Mouse (Mus musculus) kidney, adult 2 months (tissue): Measurements from ENCODE around the gene Apopt1.

Experiments used
- CTCF ChIP-seq: fragments of 200-500 bp; conservative IDR thresholded peaks from 2 replicates; pipeline ENCODE4 v1.5.1; 2011; ENCODE audit warnings: low read depth, mild to moderate bottlenecking, control low read depth, low read length, moderate library complexity, mixed read lengths; ENCODE audit not compliant: insufficient read depth, insufficient read length
- POLR2A ChIP-seq: fragments of 200-500 bp; IDR thresholded peaks from one replicate; pipeline ENCODE4 v1.6.1; 2011; ENCODE audit warnings: low read depth, low read length, control low read depth

DNA sequence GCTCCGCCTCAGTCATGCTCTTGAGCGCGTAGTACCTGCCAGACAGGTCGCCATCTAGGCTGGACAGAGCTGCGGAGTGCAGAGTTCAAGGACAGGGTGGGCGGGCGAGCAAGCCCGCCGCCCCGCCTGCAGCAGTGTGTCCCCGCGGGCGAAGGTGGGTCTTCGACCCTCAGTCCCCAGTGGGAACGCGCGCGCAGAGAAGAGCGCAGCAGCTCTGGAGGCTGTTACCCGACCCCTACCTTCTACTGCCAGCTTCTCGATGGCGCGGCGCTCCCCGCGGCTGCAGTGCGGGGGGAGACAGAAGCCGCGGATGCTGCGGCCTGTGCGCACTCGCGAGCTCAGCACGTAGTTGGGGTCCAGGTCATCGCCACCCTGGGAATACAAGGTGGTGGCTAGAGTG is 42.1 kb upstream of the Apopt1 start:
- no peak for TF ChIP-seq CTCF
- TF ChIP-seq POLR2A, result no peak
